Mouse (Mus musculus): ENCODE results near the gene Poglut1.

DNA sequence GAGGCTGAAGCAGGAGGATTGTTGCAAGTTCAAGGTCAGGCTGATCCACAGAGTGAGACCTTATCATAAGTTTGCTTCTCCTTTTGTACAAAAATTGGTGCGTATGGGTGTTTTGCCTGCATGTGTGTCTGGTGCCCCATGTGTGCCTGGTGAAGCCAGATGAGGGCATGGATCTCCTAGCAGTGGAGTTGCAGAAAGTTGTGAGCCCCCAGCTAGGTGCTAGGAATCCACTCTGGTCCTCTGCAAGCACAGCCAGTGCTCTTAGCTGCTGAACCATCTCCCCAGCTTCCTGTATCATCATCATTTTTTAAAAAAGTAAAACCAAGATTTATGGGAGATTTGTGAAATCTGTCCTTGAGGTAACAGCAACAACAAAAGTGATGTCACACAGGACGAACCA, 46.6 kb upstream of the Poglut1 start:
- TF ChIP-seq POLR2A (IDR thresholded peaks at IDR 0.05; ENCODE audit: extremely low read depth, insufficient read depth, low read length) = no peak
- TF ChIP-seq CTCF (IDR thresholded peaks at IDR 0.05; ENCODE audit: extremely low read depth, insufficient read depth, low read length) = no peak

Data from cortical plate, adult 2 months (tissue).